Mouse (Mus musculus): ENCODE measurements around the gene Me3. TPM values are rescaled to one million over a fixed set of nuclear protein-coding genes. Genes with fewer than 3 reads are reported as not detected.

The Me3 gene
- polyA plus RNA-seq, 1 experiment from 2014 or later = 0.17 TPM

DNA sequence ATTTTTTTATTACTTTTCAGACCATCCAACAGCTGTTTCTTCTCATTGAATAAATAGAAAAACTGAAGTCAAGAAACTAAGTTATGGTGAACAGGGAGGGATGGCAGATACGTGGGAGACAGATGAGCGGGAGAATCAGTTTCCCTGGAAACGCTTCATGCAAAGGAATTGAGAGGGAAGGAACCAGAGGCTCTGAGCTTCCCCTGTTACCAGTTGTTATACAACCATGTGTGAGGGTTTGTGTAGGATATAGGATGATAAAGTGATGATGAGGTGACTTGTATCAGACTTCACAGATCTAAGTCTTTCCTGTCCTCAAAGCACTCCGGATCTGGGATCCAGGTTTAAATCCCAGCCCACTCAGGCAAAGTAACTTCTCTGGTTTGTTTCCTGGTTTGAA, 3.2 kb upstream of the Me3 start:
- Histone ChIP-seq H3K4me3 (no peak overlapping the region), H3K4me2 (no peak overlapping the region), H3K27ac (no peak overlapping the region), H3K36me3 (no peaks in the 10 kb centered on the region), H3K27me3 (replicated peaks) (peaks cover 10% of the 10 kb centered on the region), H3K4me1 (no peaks in the 10 kb centered on the region), H3K9ac (no peak overlapping the region), H3K9me3 (replicated peaks) (no peaks in the 10 kb centered on the region)
- WGBS (ENCODE audit: insufficient replicate concordance) = 66% methylated on average over 4 of the region's 4 CpGs
- no peak for ATAC-seq

DNA sequence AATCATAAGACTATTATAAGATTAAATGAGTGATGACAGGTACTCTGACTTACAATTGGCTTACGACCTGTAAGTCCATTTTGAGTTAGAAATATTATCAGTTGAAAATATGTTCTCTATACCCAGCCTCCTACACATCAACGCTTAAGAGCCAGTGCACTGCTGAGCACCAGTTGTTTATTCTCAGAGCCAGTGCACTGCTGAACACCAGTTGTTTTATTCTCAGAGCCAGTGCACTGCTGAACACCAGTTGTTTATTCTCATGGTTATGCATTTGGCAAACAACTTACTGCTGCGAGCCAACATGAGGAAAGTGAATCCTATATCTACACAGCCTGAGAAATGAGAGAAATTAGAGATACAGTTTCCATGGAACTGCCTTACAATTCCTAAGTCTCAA, 2.3 kb upstream of the Me3 start:
- no peak overlapping the region for H3K4me2 ChIP-seq
- ATAC-seq = no peak
- peaks cover 10% of the 10 kb centered on the region for H3K27me3 ChIP-seq (replicated peaks)
- H3K27ac ChIP-seq = no peak overlapping the region
- no peaks in the 10 kb centered on the region for H3K36me3 ChIP-seq
- no peak overlapping the region for H3K4me3 ChIP-seq
- no peaks in the 10 kb centered on the region for H3K9me3 ChIP-seq (replicated peaks)
- no peak overlapping the region for H3K9ac ChIP-seq
- 58% methylated on average over 3 of the region's 3 CpGs for WGBS (ENCODE audit: insufficient replicate concordance)
- no peaks in the 10 kb centered on the region for H3K4me1 ChIP-seq

DNA sequence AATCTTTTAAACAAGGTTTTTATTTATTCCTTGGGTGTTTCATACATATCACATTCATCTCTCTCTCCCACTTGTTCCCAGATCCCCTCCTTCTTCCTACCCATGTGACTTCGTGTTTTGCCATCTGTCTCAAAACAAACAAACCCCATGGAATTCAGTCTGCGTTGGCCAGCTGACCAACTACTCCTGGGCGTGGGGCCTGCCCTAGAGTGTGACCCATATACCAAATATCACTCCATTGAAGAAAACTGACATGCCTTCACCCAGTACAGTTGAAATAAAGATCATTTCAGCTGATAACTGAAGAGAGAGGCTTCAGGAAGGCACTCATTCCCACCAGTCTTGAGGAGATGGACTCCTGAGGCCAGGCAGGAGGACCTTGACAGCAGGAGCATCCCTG, 1.4 kb upstream of the Me3 start:
- WGBS (ENCODE audit: insufficient replicate concordance) = 42% methylated on average over 3 of the region's 3 CpGs
- no peak overlapping the region for H3K4me3 ChIP-seq
- no peak overlapping the region for H3K27ac ChIP-seq
- peaks cover 10% of the 10 kb centered on the region for H3K27me3 ChIP-seq (replicated peaks)
- H3K9me3 ChIP-seq (replicated peaks) = no peaks in the 10 kb centered on the region
- H3K4me1 ChIP-seq = no peaks in the 10 kb centered on the region
- no peak overlapping the region for H3K4me2 ChIP-seq
- no peak overlapping the region for H3K9ac ChIP-seq
- ATAC-seq = no peak
- H3K36me3 ChIP-seq = no peaks in the 10 kb centered on the region

DNA sequence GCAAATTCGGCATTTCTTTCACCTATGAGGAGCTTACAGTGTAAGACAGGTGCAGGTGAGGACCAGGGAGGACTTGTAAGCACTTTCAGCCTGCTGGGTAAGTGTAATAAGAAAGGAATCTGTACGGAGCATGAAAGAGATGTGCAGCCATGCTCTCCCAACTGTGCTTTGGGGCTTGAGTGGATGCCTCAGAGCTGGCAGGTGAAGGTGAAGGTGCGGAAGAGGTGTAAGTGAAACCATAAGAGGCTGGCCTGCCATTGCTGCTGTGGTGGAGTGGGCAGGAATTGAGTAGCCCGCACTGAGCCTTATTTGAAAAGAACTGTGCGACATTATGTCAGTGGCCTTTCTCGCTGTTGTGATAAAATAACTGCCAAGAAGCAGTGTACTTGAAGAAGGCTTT, 8.3 kb downstream of the Me3 start:
- no peak overlapping the region for H3K27ac ChIP-seq
- no peak overlapping the region for H3K9ac ChIP-seq
- no peak overlapping the region for H3K4me3 ChIP-seq
- WGBS (ENCODE audit: insufficient replicate concordance) = 64% methylated on average over 6 of the region's 6 CpGs
- 0 out of 2 replicates have a peak, but pooled peaks cover 4% of the 10 kb centered on the region for H3K27me3 ChIP-seq (replicated peaks)
- H3K9me3 ChIP-seq (replicated peaks) = no peaks in the 10 kb centered on the region
- H3K36me3 ChIP-seq = no peaks in the 10 kb centered on the region
- no peak overlapping the region for H3K4me2 ChIP-seq
- no peak for ATAC-seq
- no peaks in the 10 kb centered on the region for H3K4me1 ChIP-seq

DNA sequence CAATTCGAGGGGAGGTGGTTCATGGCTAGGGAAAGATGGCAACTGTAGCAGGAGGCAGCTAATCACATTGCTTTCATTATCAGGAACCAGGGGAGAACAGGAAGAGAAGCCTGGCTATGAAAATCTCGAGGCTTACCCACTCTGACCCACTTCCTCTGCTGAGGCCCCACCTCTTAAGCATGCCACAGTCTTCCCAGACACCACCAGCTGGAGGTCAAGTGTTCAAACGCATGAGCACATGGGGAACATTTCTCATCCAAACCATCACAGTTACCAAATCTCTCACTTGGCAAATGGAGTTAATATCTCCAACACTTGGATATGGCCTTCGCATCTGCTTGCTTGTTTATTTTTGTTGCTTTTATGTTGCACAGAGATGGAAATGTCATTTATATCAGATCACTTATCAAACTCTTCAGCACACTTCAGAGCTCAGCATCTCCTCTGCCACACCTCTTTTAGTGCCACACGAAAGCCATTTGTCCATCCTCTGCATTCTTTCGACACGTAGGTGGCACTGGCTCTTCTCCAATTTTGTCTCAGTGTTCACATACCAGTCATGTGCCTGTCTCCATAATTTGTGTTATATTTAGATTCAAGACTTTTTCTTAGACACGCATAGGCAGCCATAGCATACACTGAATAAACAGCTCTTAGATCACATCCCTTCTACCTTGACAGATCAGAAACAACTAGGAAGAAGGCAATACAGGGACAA, 8.9 kb downstream of the Me3 start:
- H3K27me3 ChIP-seq (replicated peaks) = 0 out of 2 replicates have a peak, but pooled peaks cover 2% of the 10 kb centered on the region
- no peak overlapping the region for H3K9ac ChIP-seq
- H3K4me3 ChIP-seq = no peak overlapping the region
- H3K36me3 ChIP-seq = no peaks in the 10 kb centered on the region
- H3K4me2 ChIP-seq = no peak overlapping the region
- H3K4me1 ChIP-seq = no peaks in the 10 kb centered on the region
- 54% methylated on average over 8 of the region's 8 CpGs for WGBS (ENCODE audit: insufficient replicate concordance)
- no peaks in the 10 kb centered on the region for H3K9me3 ChIP-seq (replicated peaks)
- no peak for ATAC-seq
- H3K27ac ChIP-seq = no peak overlapping the region

DNA sequence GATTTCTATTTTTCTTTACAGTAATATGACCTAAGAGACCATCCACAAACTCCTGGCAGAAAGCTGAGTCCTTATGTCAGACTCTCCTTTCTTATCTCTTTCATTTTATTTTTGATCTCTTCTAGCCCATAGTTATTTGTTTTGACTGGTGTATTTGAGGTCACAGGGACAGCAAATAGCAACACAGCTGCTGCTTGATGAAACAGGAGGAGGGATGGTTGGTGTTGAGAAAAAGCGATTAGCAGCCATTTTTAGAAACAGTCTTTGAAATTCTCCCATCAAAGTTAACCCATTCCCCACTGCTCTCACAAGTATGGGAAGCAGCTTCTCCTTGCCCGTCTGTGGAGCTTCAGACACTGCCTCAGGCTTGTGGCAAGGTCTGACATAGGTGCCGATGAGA, 12.8 kb downstream of the Me3 start:
- no peak overlapping the region for H3K9ac ChIP-seq
- H3K4me2 ChIP-seq = no peak overlapping the region
- no peak overlapping the region for H3K4me3 ChIP-seq
- ATAC-seq = no peak
- WGBS (ENCODE audit: insufficient replicate concordance) = 56% methylated on average over 3 of the region's 3 CpGs
- no peaks in the 10 kb centered on the region for H3K4me1 ChIP-seq
- no peaks in the 10 kb centered on the region for H3K27me3 ChIP-seq (replicated peaks)
- no peaks in the 10 kb centered on the region for H3K9me3 ChIP-seq (replicated peaks)
- no peak overlapping the region for H3K27ac ChIP-seq
- H3K36me3 ChIP-seq = no peaks in the 10 kb centered on the region

DNA sequence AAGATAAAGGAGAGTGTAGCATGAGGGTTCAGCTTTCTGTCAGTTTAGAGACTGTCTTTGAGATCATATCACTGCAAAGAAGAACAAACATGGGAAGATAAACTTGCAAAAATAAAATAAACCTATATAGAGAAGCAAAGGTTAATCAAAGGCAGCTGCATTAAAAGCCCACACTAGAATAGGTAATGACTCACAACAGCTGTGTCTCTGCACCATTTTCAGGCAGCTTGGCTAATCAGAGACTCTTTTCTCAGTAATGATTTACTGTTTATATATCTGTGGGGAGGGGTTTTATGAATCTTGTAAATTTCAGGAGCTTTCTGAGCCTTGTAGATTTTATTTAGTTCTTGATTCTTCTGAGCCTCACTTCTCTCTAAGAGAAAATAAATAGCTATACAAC, 15.7 kb downstream of the Me3 start:
- ATAC-seq = no peak
- no peaks in the 10 kb centered on the region for H3K36me3 ChIP-seq

DNA sequence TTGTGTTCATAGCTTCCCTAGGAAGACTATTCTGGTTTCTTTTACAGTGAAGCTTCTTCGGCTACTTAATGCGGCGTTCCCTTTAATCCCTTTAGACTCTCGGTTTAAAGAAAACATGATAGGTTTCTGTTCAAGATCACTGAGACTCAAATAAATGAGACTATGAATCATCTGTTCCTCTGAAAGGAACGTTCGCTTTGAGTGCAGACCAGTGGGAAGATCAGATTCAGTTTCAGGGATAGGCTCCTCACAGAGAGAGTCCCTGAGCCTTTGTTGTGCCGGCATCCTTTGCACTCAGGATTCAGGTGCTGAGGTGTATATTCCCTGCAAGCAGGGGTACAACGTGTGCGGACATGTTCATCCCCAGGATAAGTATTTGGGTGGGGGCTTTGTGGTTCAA, 25.0 kb downstream of the Me3 start:
- 71% methylated on average over 9 of the region's 9 CpGs for WGBS (ENCODE audit: insufficient replicate concordance)
- no peak overlapping the region for H3K4me3 ChIP-seq
- no peak overlapping the region for H3K27ac ChIP-seq
- H3K9ac ChIP-seq = no peak overlapping the region
- no peaks in the 10 kb centered on the region for H3K9me3 ChIP-seq (replicated peaks)
- no peak for ATAC-seq
- H3K27me3 ChIP-seq (replicated peaks) = no peaks in the 10 kb centered on the region
- no peaks in the 10 kb centered on the region for H3K4me1 ChIP-seq
- no peaks in the 10 kb centered on the region for H3K36me3 ChIP-seq
- H3K4me2 ChIP-seq = no peak overlapping the region

More for the DNA sequence above, 15.7 kb downstream of the Me3 start:
- no peak overlapping the region for H3K4me2 ChIP-seq
- H3K9ac ChIP-seq = no peak overlapping the region
- no peaks in the 10 kb centered on the region for H3K27me3 ChIP-seq (replicated peaks)
- no peaks in the 10 kb centered on the region for H3K4me1 ChIP-seq
- no peak overlapping the region for H3K4me3 ChIP-seq
- H3K9me3 ChIP-seq (replicated peaks) = no peaks in the 10 kb centered on the region
- H3K27ac ChIP-seq = no peak overlapping the region

DNA sequence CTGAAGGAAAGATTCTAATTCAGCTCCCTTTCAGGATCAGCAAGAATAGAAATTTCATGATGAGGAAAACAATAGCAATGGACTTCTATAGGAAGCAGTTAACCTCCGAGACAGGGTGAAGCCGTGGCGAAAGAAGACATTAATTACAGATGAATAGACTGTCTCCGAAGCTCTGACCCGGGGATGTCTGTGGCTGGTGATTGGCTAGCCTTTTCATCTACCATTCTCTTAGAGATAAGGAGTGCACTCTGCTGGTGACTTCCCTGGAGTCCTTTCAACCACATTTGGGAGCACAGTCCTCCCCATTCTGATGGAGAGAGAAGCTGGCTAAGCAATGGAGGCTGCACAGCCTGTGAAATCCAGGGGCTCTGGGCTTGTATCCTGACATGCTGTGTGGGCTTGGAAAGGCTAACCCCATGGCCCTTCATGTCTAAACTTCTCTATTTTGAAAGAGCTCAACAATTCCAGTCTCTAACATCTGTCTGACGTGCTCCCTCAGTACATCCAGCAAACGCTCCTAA, 25.6 kb downstream of the Me3 start:
- 59% methylated on average over 7 of the region's 7 CpGs for WGBS (ENCODE audit: insufficient replicate concordance)

DNA sequence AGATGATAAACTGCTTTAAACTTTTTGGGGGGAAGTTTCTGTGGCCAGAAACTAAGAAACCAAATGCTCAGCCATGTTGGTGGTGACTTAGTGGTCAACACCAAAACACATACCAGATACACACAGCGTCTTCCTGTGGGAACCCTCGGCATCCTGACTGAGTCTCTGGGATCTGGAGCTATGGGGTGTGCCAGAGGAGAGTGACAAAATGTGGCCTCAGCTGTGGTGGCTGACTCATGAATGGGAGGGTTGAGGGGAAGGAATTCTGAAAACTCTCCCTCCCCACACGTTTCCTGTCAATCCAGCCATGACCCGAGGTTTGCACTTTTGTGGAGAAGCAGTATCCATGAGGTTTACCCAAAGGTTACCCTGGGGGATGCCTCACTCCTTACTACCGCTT, 32.0 kb downstream of the Me3 start:
- Histone ChIP-seq H3K4me1 (no peaks in the 10 kb centered on the region), H3K9me3 (replicated peaks) (no peaks in the 10 kb centered on the region), H3K4me2 (no peak overlapping the region), H3K36me3 (no peaks in the 10 kb centered on the region), H3K9ac (no peak overlapping the region), H3K4me3 (no peak overlapping the region), H3K27me3 (replicated peaks) (no peaks in the 10 kb centered on the region), H3K27ac (no peak overlapping the region)
- 34% methylated on average over 5 of the region's 5 CpGs for WGBS (ENCODE audit: insufficient replicate concordance)
- no peak for ATAC-seq

More for the DNA sequence above, 25.6 kb downstream of the Me3 start:
- Histone ChIP-seq H3K36me3 (no peaks in the 10 kb centered on the region), H3K9me3 (replicated peaks) (no peaks in the 10 kb centered on the region), H3K9ac (no peak overlapping the region), H3K4me2 (no peak overlapping the region), H3K4me3 (no peak overlapping the region), H3K4me1 (no peaks in the 10 kb centered on the region), H3K27me3 (replicated peaks) (no peaks in the 10 kb centered on the region), H3K27ac (no peak overlapping the region)
- no peak for ATAC-seq

DNA sequence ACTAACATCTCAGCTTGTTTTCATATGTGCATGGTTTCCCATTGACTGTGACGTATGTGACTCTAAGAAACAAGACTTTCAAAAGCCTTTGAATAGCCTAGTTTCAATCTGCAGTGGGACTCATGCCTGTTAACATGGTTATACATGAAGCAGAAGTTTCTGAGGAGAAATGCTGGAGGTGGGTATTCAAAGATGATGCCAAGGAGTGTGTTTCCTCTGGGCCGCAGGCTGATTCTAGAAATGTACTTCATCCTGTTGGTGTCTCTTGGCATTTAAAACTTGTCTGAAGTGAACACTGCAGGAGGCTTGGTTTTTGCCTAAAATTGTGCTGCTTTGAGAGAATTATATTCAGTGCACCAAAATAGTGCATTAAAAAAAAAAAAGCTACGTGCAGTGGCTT, 34.2 kb downstream of the Me3 start:
- H3K4me1 ChIP-seq = no peaks in the 10 kb centered on the region
- no peaks in the 10 kb centered on the region for H3K27me3 ChIP-seq (replicated peaks)
- ATAC-seq = no peak
- no peaks in the 10 kb centered on the region for H3K36me3 ChIP-seq
- H3K4me3 ChIP-seq = no peak overlapping the region
- H3K9ac ChIP-seq = no peak overlapping the region
- 55% methylated on average over 3 of the region's 3 CpGs for WGBS (ENCODE audit: insufficient replicate concordance)
- H3K27ac ChIP-seq = no peak overlapping the region
- no peak overlapping the region for H3K4me2 ChIP-seq
- H3K9me3 ChIP-seq (replicated peaks) = no peaks in the 10 kb centered on the region

DNA sequence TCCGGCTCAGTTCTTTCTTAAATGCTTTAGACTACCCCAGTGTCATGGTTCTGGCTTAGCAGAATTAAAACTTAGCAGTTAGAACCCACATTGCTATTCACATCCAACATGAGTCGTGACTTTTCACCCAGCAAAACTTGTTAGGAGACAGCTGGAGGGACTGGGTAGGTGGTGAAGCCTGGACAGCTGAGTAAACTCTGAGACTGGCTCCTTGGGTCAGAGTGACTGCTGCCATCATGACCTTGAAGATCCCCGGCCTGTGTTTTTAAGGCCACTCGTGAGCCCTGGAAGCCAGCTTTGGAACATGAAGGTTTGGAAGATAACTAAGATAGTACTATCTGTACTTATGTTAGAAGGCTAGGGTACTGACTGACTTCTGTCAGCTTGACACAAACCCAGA, 35.4 kb downstream of the Me3 start:
- no peak for ATAC-seq
- Histone ChIP-seq H3K9me3 (replicated peaks) (no peaks in the 10 kb centered on the region), H3K9ac (no peak overlapping the region), H3K4me3 (no peak overlapping the region), H3K27me3 (replicated peaks) (no peaks in the 10 kb centered on the region), H3K4me2 (no peak overlapping the region), H3K27ac (no peak overlapping the region), H3K4me1 (no peaks in the 10 kb centered on the region), H3K36me3 (no peaks in the 10 kb centered on the region)
- 62% methylated on average over 4 of the region's 4 CpGs for WGBS (ENCODE audit: insufficient replicate concordance)

DNA sequence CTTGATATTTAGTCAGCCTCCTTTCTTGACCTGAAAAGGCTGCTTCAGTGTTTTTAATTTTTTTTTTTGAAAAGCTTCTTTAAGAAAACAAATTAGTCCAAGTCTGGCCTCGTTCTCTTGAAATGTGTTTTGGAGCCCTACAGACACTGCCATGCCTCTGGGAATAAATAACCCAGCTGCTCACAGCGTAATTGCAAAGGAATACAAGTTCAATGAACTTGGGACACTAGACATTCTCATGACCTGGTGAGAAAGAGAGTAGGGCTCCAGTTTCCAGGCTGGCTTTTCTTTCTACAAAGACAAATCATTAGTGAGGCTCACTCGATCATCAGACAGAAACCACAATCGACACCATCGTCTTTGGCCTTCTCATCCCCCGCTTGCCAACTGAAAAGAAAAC, 37.3 kb downstream of the Me3 start:
- WGBS (ENCODE audit: insufficient replicate concordance) = 57% methylated on average over 6 of the region's 6 CpGs
- no peak overlapping the region for H3K4me3 ChIP-seq
- H3K27ac ChIP-seq = no peak overlapping the region
- H3K27me3 ChIP-seq (replicated peaks) = no peaks in the 10 kb centered on the region
- H3K4me1 ChIP-seq = no peaks in the 10 kb centered on the region
- no peak overlapping the region for H3K9ac ChIP-seq
- H3K36me3 ChIP-seq = no peaks in the 10 kb centered on the region
- no peak for ATAC-seq
- H3K4me2 ChIP-seq = no peak overlapping the region
- H3K9me3 ChIP-seq (replicated peaks) = no peaks in the 10 kb centered on the region

All from liver, embryonic 12.5 days (tissue).